Mouse (Mus musculus): Measurements from ENCODE around the gene Entpd1. TPM values are rescaled to one million over a fixed set of nuclear protein-coding genes. Genes with fewer than 3 reads are reported as not detected.
A peak's percentile ranks its signal among the peaks of the same experiment; 100 is the strongest.

Entpd1 gene
- 0.47 TPM for polyA plus RNA-seq (2021)

GRCm38 (mm10) chr19:40611830-40612506, at the start of gene Entpd1, which contains the start of gene Tctn3:
Gene Entpd1, plus strand, starts transcription at chr19:40612366.
Gene Tctn3, minus strand, starts transcription at chr19:40612233.
- in situ Hi-C loops (cut with MboI; ENCODE audit: low pct_unique_long_range_greater_than_20kb) = loop anchor here (5.0 to 10.0 kb wide), 2 partner anchors 110 to 223 kb away; partner anchors contain the start of gene Ccnj
- ChIA-PET CTCF (interaction anchor here (0.8 to 8.4 kb wide), 9 partner anchors 13 to 266 kb away, joined by 3 to 69 read pairs (median 3); no protein-coding TSS in a partner anchor), POLR2A (interaction anchor here (1.7 kb wide), 1 partner anchor 110 kb away, joined by 9 read pairs; no protein-coding TSS in a partner anchor)
- TF ChIP-seq CTCF (IDR thresholded peaks at IDR 0.05) = peak; percentile 99
- peaks cover 8% of the 10 kb centered on the region for H3K27me3 ChIP-seq
- peak; percentile 91 for DNase-seq (ENCODE audit: low read depth, low spot score)
- peak; percentile 99 for ATAC-seq

DNA sequence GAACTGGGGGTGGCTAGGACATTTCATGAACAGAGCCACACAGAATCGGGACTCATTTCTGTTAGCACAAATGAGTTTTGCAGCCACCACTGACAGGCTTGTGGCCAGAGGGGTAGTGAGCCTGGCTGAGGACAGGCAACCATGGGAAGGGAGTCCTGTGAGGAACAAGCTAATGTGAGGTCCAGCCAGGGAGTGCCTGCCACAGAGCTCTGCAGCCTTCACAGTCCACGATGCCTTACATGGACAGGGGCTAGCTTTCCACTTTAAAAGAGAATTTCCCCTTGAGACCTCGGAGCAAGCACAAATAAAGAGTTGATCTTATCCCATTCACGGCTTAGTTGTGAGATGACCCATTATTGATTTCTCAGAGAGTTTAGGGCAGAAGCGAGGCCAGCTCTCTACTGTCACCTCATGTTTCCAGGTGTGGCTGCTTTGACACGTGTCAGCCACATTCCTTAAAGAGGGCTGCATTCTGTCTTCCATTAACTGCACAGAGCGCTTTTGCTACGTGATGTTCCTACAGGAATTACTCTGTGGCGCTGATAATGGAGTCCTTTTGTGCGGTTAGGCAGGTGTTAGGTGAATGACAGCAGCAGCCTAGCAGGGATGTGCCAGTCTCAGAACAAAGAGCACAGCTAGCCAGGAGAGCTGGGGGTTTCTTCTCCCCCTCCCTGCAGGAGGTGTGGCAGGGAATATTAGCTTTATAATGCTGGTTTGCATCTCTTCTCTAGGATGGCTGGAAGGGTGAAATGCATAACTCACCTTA, 48.1 kb upstream of the Entpd1 start:
- no peak for TF ChIP-seq CTCF (IDR thresholded peaks at IDR 0.05)
- in situ Hi-C loops (cut with MboI; ENCODE audit: low pct_unique_long_range_greater_than_20kb) = no loop called here
- POLR2A ChIA-PET = no interaction called here
- ATAC-seq (no peak), DNase-seq (ENCODE audit: low read depth, low spot score) (no peak)
- CTCF ChIA-PET = interaction anchor here (1.0 kb wide), 1 partner anchor 10 kb away, joined by 3 read pairs; no protein-coding TSS in a partner anchor
- no peaks in the 10 kb centered on the region for H3K27me3 ChIP-seq

- no peak for ATAC-seq
- TF ChIP-seq CTCF (IDR thresholded peaks at IDR 0.05) = no peak
- ChIA-PET POLR2A (no interaction called here), CTCF (interaction anchor here (1.1 kb wide), 1 partner anchor 210 kb away, joined by 3 read pairs; no protein-coding TSS in a partner anchor)
- in situ Hi-C loops (cut with MboI; ENCODE audit: low pct_unique_long_range_greater_than_20kb) = no loop called here
- no peak for DNase-seq (ENCODE audit: low read depth, low spot score)
- no peaks in the 10 kb centered on the region for H3K27me3 ChIP-seq
Measured at GRCm38 (mm10) chr19:40567616-40568015, 44.5 kb upstream of the Entpd1 start.

DNA sequence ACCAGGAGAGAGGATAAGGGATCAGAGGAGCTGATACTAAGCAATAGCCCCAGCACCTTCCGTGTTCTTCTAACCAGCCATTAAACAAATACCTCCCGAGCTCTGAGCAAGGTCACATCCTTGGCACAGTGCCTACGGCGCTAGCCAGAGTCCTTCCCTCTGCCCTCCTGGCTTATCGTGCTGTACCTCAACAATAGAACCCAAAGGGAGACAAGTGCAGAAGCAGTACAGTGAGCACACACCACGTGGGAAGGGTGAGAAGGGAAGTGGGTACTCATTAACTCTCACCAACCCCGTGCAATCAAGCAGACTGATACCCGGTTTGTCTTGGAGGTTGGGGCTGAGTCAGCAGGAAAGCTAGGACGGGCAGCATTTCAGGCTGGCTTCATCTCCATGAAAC, 41.4 kb upstream of the Entpd1 start:
- no peak for TF ChIP-seq CTCF (IDR thresholded peaks at IDR 0.05)
- no peaks in the 10 kb centered on the region for H3K27me3 ChIP-seq
- DNase-seq (ENCODE audit: low read depth, low spot score) = no peak
- CTCF ChIA-PET = interaction anchor here (1.1 kb wide), 1 partner anchor 192 kb away, joined by 4 read pairs; no protein-coding TSS in a partner anchor
- no peak for ATAC-seq
- in situ Hi-C loops (cut with MboI; ENCODE audit: low pct_unique_long_range_greater_than_20kb) = no loop called here
- POLR2A ChIA-PET = no interaction called here

DNA sequence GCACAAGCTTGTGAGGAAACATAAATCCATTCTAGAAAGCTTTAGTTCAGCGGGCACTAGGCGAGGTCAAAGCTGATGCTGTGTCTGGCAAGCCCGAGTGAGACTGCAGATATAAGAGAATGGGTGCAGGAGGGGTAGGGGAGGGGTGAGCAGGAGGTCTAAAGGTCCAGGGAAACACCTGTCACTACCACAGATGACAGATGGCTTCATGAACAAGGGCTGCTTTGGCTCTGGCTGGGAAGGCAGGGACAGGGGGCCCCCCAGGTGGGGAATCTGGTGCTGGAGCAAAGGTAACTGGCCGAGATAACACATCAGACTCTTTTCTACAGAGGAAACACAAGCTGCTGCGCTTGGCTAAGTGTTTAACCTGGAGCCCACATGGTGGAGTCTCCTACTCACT, 36.7 kb upstream of the Entpd1 start:
- POLR2A ChIA-PET = no interaction called here
- ATAC-seq = no peak
- no peaks in the 10 kb centered on the region for H3K27me3 ChIP-seq
- no peak for DNase-seq (ENCODE audit: low read depth, low spot score)
- CTCF ChIA-PET = no interaction called here
- in situ Hi-C loops (cut with MboI; ENCODE audit: low pct_unique_long_range_greater_than_20kb) = loop anchor here (25.0 kb wide), 1 partner anchor 1638 kb away; the partner anchor contains the start of gene Hells
- TF ChIP-seq CTCF (IDR thresholded peaks at IDR 0.05) = no peak

DNA sequence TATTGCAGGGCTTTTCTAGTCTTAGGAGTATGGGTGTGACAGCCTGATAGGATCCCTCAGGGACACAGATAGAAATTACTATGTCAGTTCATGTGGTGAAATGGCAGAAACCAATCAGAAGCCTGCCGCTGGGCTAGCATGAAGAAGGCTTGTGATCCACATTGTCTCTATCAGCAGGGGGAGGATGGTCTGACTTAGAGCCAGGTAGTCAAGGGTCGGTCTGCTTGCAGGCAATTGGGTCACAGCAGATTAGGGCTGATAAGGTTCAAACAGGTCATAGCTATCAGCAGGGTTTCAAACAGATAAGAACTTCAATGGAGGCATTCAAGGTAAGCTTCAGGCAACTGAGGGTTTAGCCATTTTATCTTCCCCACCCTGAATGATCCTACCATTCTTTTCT, 31.3 kb upstream of the Entpd1 start:
- ChIA-PET CTCF (no interaction called here), POLR2A (no interaction called here)
- no peak for DNase-seq (ENCODE audit: low read depth, low spot score)
- in situ Hi-C loops (cut with MboI; ENCODE audit: low pct_unique_long_range_greater_than_20kb) = loop anchor here (25.0 kb wide), 1 partner anchor 1644 kb away; the partner anchor contains the start of gene Hells
- ATAC-seq = no peak
- TF ChIP-seq CTCF (IDR thresholded peaks at IDR 0.05) = no peak
- H3K27me3 ChIP-seq = no peaks in the 10 kb centered on the region

DNA sequence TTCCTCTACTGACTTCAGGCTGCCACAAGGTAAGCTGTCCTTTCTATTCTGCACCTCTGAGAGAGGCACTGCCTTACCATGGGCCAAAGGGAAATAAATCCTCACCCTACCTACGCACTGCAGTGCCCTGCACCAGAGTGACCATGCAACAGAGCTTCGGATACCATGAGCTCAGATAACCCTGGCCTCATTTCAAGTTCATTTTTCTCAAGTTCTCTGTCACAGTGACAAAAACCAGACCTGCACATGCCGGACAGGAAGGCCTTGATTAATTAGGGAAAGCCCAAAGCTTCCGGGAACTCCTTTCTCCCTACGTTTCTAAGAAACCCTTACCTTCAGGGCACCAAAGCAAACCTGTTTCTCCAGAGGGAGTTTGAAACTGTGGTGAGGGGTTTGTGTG, 30.5 kb upstream of the Entpd1 start:
- ChIA-PET CTCF (no interaction called here), POLR2A (no interaction called here)
- in situ Hi-C loops (cut with MboI; ENCODE audit: low pct_unique_long_range_greater_than_20kb) = loop anchor here (25.0 kb wide), 1 partner anchor 1644 kb away; the partner anchor contains the start of gene Hells
- TF ChIP-seq CTCF (IDR thresholded peaks at IDR 0.05) = no peak
- no peaks in the 10 kb centered on the region for H3K27me3 ChIP-seq
- ATAC-seq = no peak
- no peak for DNase-seq (ENCODE audit: low read depth, low spot score)

- no peak for TF ChIP-seq CTCF (IDR thresholded peaks at IDR 0.05)
- no peak for ATAC-seq
- DNase-seq (ENCODE audit: low read depth, low spot score) = no peak
- in situ Hi-C loops (cut with MboI; ENCODE audit: low pct_unique_long_range_greater_than_20kb) = loop anchor here (25.0 kb wide), 1 partner anchor 1650 kb away; the partner anchor contains the start of gene Hells
- POLR2A ChIA-PET = no interaction called here
- CTCF ChIA-PET = no interaction called here
- H3K27me3 ChIP-seq = no peaks in the 10 kb centered on the region
Measured at GRCm38 (mm10) chr19:40586908-40587307, 25.3 kb upstream of the Entpd1 start.

DNA sequence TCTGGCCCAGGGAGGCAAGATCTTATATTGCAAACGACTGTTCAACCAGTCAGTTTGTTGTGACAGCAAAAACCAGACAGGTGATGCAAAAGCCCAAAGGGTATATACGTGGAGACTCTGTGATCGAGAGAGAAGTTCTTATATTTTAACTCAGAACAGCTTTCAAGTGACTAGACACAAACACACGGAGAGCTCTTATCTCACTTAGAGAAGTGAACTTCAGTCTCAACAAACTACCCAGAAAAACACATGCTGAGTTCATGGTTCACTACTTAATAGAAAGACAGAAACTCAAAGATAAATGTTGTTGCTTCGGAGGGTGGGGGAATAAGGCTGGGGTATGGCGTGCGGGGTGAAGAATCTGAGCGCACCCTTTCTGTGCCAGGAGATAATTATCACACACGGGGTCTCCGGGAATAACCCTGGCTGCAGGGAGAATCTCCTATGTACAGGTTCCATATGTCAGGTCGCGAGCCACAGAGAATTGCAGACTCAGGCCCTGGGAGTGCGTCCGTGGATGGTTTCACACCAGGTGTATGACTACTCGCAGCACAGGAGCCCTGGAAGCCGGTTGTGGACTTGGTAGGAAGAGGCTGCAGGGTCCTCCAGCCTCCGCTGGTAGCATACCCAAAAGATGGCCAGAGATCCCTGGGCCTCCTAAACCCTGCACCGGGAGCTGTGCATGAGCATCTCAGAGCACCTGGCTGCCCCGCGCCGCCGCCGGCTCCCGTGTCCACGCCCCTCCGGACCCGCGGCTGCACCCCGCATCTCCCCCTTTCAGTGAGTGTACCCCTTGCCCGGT, 24.5 kb upstream of the Entpd1 start:
- no peak for TF ChIP-seq CTCF (IDR thresholded peaks at IDR 0.05)
- POLR2A ChIA-PET = interaction anchor here (0.5 to 1.5 kb wide), 3 partner anchors 11 to 247 kb away, joined by 3 to 4 read pairs (median 3); no protein-coding TSS in a partner anchor
- in situ Hi-C loops (cut with MboI; ENCODE audit: low pct_unique_long_range_greater_than_20kb) = loop anchor here (25.0 kb wide), 1 partner anchor 1650 kb away; the partner anchor contains the start of gene Hells
- ATAC-seq (peak; percentile 37), DNase-seq (ENCODE audit: low read depth, low spot score) (no peak)
- CTCF ChIA-PET = interaction anchor here (1.1 kb wide), 1 partner anchor 10 kb away, joined by 3 read pairs; no protein-coding TSS in a partner anchor
- H3K27me3 ChIP-seq = no peaks in the 10 kb centered on the region

DNA sequence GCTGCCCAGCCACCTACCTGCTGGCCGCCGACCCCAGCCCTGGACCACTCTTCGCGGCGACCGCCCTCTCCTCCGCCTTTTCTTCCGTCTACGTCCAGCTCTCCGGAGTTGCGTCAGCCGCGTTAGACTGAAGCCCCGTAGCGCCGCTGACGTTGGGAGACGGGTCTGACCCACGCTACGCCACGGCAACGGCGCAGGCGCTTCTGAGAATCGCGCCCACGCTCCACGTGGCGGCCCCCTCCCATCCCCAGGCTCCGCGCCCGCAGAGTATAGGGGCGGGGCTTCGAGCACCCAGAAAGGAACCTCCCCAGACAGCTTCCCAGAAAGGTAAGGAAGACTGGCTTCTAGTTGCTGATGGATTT, 23.9 kb upstream of the Entpd1 start, which contains the start of gene Aldh18a1:
Aldh18a1 (minus strand) TSS at position 171 of the 362 bp plus-strand sequence.
- DNase-seq (ENCODE audit: low read depth, low spot score) = peak; percentile 58
- ChIA-PET CTCF (interaction anchor here (1.0 to 1.5 kb wide), 3 partner anchors 10 to 260 kb away, joined by 3 to 5 read pairs (median 3); no protein-coding TSS in a partner anchor), POLR2A (interaction anchor here (0.7 to 1.5 kb wide), 2 partner anchors 10 to 40 kb away, joined by 3 to 4 read pairs; no protein-coding TSS in a partner anchor)
- ATAC-seq = peak; percentile 84
- no peak for TF ChIP-seq CTCF (IDR thresholded peaks at IDR 0.05)
- H3K27me3 ChIP-seq = no peaks in the 10 kb centered on the region
- in situ Hi-C loops (cut with MboI; ENCODE audit: low pct_unique_long_range_greater_than_20kb) = loop anchor here (25.0 kb wide), 1 partner anchor 1651 kb away; the partner anchor contains the start of gene Hells

All from Patski (cell line).